Mouse (Mus musculus) MEL-GATA-1-ER (cell line): ENCODE data around the gene Gm10229.
"Not testable (repeated sequence)": the region's sequence is repeated elsewhere in the genome, so short reads cannot be mapped to it uniquely, and the experiment has no call there.

Experiments used
- DNase-seq: peaks from one replicate; pipeline ENCODE4 v3.0.0-alpha.2; 2012; ENCODE audit warnings: low read depth; ENCODE audit errors: extremely low read depth

Gene Gm10229

GRCm38 (mm10) chr16:89014984-89015383 lies at the start of gene Gm10229:
Gm10229 (plus strand) TSS chr16:89015284.
- not testable (repeated sequence) for DNase-seq

- no peak for DNase-seq
Measured at GRCm38 (mm10) chr16:89010659-89011058, 4.4 kb upstream of the Gm10229 start, which contains the start of gene Krtap22-2. Krtap22-2 (minus strand) TSS chr16:89010759.

GRCm38 (mm10) chr16:89013973-89014372 lies 1.1 kb upstream of the Gm10229 start:
- no peak for DNase-seq

- not testable (repeated sequence) for DNase-seq
Measured at GRCm38 (mm10) chr16:89031399-89031798, 16.3 kb downstream of the Gm10229 start, which contains the start of gene Krtap6-1. Krtap6-1 (plus strand) TSS chr16:89031699.

GRCm38 (mm10) chr16:89041372-89041771 lies 26.3 kb downstream of the Gm10229 start, which contains the start of gene Gm10228:
Gm10228 (minus strand) TSS chr16:89041472.
- DNase-seq, result not testable (repeated sequence)

GRCm38 (mm10) chr16:89047783-89048182 lies 32.7 kb downstream of the Gm10229 start, which contains the start of gene Krtap6-5:
Krtap6-5 (minus strand) TSS chr16:89047883.
- DNase-seq, result no peak

GRCm38 (mm10) chr16:89063902-89064301 lies 48.8 kb downstream of the Gm10229 start, which contains the start of gene 1110025L11Rik:
1110025L11Rik (minus strand) TSS chr16:89064002.
- not testable (repeated sequence) for DNase-seq
